Mouse (Mus musculus): Measurements from ENCODE around the gene Tnnc1. TPM values are rescaled to one million over a fixed set of nuclear protein-coding genes. Genes with fewer than 3 reads are reported as not detected.

Tnnc1 gene
- polyA plus RNA-seq (2012), result 0.14 and 0.18 TPM in 2 replicates

DNA sequence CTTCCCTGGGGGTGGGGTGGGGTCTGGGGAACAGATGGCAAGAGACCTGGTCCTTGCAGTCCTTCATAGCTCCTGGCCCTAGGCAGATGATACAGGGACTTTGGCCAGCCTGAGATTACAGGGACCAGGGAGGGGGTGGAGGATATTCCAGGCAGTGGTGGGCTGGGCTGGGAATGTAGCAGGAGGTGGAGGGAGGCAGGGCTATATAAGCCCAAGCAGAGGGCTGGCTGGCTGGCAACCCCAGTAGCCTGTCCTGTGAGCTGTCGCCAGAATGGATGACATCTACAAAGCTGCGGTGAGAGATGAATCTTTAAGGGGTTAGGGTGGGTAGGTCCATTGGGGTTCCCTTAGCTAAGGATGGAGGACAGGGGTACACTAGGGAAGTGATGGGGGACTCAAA, at the start of gene Tnnc1:
TSS of gene Tnnc1 (plus strand) at position 229 of the 400 bp plus-strand sequence.
- H3K4me3 ChIP-seq (replicated peaks), result peak within 1 kb of the TSS; percentile 68
- H3K4me1 ChIP-seq (ENCODE audit: control insufficient read depth), result peaks cover 34% of the 10 kb centered on the region
- H3K9me3 ChIP-seq (ENCODE audit: control insufficient read depth, low read length), result no peaks in the 10 kb centered on the region
- peaks cover 21% of the 10 kb centered on the region for H3K36me3 ChIP-seq (ENCODE audit: control insufficient read depth)
- 0 out of 2 replicates have a peak, but pooled peaks cover 2% of the 10 kb centered on the region for H3K27me3 ChIP-seq (ENCODE audit: control insufficient read depth)
- TF ChIP-seq GATA1 (IDR thresholded peaks at IDR 0.05; ENCODE audit: low read length) (no peak), TAL1 (IDR thresholded peaks at IDR 0.05; ENCODE audit: low read length) (no peak)

DNA sequence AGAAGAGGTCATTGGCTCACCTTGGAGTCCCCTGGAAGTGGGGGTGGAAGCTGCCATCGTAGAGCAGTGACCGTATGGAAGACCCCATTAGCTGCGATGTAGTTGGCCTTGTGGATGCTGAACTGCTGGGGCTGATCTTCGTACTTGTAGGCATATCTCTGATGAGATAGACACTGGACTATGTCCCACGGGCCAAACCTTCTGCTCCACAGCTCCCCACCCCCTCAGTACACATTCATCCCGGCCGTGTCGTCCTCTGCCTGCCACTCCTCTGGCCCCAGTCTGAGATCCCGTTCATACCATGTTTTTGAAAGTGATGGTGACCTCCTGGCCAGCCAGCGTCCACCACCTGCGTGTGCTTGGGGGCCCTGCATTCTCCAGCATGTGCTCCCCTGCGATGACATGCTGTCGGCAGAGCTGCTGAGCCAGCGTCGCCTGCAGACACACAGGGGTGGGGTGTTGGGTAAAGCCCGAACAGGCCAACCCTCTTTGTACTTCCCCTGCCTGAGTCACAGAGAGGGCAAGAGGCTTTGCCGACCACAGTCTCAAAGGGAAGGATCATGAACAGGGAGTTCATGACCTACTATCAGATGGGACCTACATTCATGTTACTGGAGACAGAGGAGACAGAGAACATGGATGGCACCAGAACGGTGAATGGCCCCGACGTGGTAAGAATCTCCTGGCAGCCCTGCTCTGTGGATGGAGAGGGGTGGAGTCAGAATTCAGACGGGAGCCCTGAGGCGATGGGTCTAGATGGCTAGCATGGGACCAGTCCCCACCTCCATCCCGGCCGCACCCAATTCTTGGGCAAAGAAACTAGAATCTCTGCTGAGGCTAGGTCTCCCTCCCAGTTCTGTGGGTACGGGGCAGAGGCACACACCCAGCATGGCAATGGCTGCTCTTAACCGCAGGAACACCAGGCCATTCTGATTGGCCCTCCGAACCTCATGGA, 47.6 kb upstream of the Tnnc1 start:
- TF ChIP-seq GATA1 (IDR thresholded peaks at IDR 0.05; ENCODE audit: low read length), result no peak
- TF ChIP-seq TAL1 (IDR thresholded peaks at IDR 0.05; ENCODE audit: low read length), result no peak
- Histone ChIP-seq H3K4me3 (replicated peaks) (peak overlapping the region; percentile 8), H3K27me3 (ENCODE audit: control insufficient read depth) (peaks cover 8% of the 10 kb centered on the region; the same call in 1 of the 2 replicates), H3K36me3 (ENCODE audit: control insufficient read depth) (peaks cover 2% of the 10 kb centered on the region; the same call in 1 of the 2 replicates), H3K4me1 (ENCODE audit: control insufficient read depth) (peaks cover 16% of the 10 kb centered on the region), H3K9me3 (ENCODE audit: control insufficient read depth, low read length) (no peaks in the 10 kb centered on the region)

DNA sequence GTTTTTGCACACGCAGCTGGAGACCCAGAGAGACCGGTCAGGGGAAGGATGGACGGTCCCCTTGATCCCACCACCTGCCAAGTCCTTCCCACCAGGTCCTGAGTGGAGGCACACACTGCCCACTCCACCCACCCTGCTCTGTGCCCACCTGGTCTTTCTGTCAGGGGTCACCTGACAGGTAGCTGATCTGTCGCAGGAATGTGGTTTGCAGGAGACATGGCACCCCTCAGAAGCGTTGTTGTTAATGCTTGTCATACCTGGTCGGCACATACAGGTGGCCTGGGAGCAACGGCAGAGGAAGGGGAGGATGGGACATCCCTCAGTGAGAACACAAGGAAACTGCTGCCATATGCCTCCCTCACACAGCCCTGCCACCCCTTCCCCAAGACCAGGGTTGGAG, 46.9 kb upstream of the Tnnc1 start:
- Histone ChIP-seq H3K4me1 (ENCODE audit: control insufficient read depth) (peaks cover 21% of the 10 kb centered on the region), H3K9me3 (ENCODE audit: control insufficient read depth, low read length) (no peaks in the 10 kb centered on the region), H3K36me3 (ENCODE audit: control insufficient read depth) (peaks cover 2% of the 10 kb centered on the region; the same call in 1 of the 2 replicates), H3K4me3 (replicated peaks) (no peak overlapping the region), H3K27me3 (ENCODE audit: control insufficient read depth) (peaks cover 9% of the 10 kb centered on the region)
- TF ChIP-seq GATA1 (IDR thresholded peaks at IDR 0.05; ENCODE audit: low read length) (no peak), TAL1 (IDR thresholded peaks at IDR 0.05; ENCODE audit: low read length) (no peak)

DNA sequence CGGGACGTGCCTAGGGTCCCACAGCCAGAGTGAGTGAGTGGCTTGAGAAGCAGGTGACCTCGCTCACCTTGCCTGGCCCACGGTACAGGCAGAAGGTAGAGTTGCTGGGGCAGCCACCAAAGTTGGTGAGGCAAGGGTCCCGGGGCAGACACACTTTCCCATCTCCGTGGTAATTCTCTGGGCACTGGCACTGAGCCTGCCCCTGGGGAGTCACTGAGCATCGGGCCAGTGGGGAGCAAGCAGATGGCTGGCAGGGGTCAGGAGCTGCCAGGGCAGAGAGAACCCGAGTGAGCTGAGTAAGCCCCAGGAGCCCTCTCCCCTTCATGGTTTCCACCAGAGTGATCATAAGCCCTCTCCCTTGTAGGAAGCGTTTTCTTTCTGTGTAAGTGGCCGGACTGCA, 46.5 kb upstream of the Tnnc1 start:
- TF ChIP-seq TAL1 (IDR thresholded peaks at IDR 0.05; ENCODE audit: low read length), result no peak
- Histone ChIP-seq H3K4me1 (ENCODE audit: control insufficient read depth) (peaks cover 25% of the 10 kb centered on the region), H3K27me3 (ENCODE audit: control insufficient read depth) (peaks cover 13% of the 10 kb centered on the region), H3K9me3 (ENCODE audit: control insufficient read depth, low read length) (no peaks in the 10 kb centered on the region), H3K36me3 (ENCODE audit: control insufficient read depth) (peaks cover 2% of the 10 kb centered on the region; the same call in 1 of the 2 replicates), H3K4me3 (replicated peaks) (no peak overlapping the region)

DNA sequence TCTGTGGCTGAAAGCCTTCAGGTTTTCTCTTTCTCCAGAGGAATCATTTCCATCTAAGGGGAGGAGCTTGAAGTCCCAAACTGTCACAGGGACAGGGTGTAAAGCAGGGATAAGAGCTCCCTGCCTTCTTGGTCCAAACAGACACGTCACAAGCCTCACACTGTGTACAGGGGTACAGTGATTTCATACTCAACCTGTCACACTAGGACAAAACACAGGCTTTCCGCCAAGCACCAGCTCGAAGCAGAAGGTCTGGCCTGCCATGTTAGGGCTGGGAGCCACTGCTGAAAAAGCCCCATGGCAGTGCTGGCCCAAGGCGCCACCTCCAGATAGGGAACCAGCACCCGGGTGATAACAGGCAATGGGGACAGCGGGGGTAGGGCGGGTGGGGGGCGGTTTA, 44.0 kb upstream of the Tnnc1 start:
- H3K4me3 ChIP-seq (replicated peaks), result no peak overlapping the region
- no peaks in the 10 kb centered on the region for H3K9me3 ChIP-seq (ENCODE audit: control insufficient read depth, low read length)
- H3K36me3 ChIP-seq (ENCODE audit: control insufficient read depth), result no peaks in the 10 kb centered on the region; the same call in 1 of the 2 replicates
- H3K27me3 ChIP-seq (ENCODE audit: control insufficient read depth), result peaks cover 37% of the 10 kb centered on the region
- no peak for TF ChIP-seq TAL1 (IDR thresholded peaks at IDR 0.05; ENCODE audit: low read length)
- no peak for TF ChIP-seq GATA1 (IDR thresholded peaks at IDR 0.05; ENCODE audit: low read length)
- H3K4me1 ChIP-seq (ENCODE audit: control insufficient read depth), result peaks cover 25% of the 10 kb centered on the region

DNA sequence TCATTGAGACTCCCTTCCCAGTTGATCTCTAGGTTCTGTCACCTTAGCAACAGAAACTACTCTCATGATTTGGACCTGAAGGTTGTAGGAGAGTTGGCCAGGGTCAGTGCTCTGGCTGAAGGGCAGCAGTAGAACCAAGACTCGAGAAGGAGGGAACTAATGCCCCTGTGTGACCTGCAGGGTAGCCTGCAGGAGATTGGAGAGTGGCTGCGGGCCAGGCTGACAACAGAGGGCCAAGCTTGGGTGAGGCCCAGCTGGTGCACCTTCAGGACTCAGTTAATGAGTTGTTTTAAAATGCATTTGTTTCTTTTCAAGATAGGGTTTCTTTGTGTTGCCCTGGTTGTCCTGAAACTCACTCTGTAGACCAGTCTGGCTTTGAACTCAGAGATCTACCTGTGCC, 43.1 kb upstream of the Tnnc1 start:
- no peak for TF ChIP-seq GATA1 (IDR thresholded peaks at IDR 0.05; ENCODE audit: low read length)
- no peak for TF ChIP-seq TAL1 (IDR thresholded peaks at IDR 0.05; ENCODE audit: low read length)
- H3K27me3 ChIP-seq (ENCODE audit: control insufficient read depth), result peaks cover 37% of the 10 kb centered on the region
- peaks cover 25% of the 10 kb centered on the region for H3K4me1 ChIP-seq (ENCODE audit: control insufficient read depth)
- no peak overlapping the region for H3K4me3 ChIP-seq (replicated peaks)
- H3K9me3 ChIP-seq (ENCODE audit: control insufficient read depth, low read length), result no peaks in the 10 kb centered on the region
- H3K36me3 ChIP-seq (ENCODE audit: control insufficient read depth), result no peaks in the 10 kb centered on the region

DNA sequence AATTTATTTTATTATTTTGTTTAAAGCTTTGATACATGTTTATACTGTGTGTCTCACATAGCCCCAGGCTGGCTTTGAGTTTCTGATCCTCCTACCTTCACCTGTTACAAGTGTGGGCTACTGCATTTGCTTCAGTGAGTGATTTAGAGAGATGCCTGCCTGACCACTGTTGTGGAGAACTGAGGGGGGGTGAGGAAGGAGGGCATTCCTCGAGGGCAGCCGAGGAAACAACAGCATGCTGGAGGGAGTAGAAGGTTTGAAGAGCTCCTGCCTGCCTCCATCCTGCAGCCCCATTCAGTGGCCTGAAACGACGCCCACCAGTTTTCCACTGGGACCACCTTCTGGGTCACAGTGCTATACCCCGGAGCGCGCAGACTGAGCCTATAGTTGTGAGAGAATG, 42.7 kb upstream of the Tnnc1 start:
- Histone ChIP-seq H3K4me3 (replicated peaks) (no peak overlapping the region), H3K4me1 (ENCODE audit: control insufficient read depth) (peaks cover 25% of the 10 kb centered on the region), H3K9me3 (ENCODE audit: control insufficient read depth, low read length) (no peaks in the 10 kb centered on the region), H3K36me3 (ENCODE audit: control insufficient read depth) (peaks cover 2% of the 10 kb centered on the region), H3K27me3 (ENCODE audit: control insufficient read depth) (peaks cover 37% of the 10 kb centered on the region)
- TF ChIP-seq GATA1 (IDR thresholded peaks at IDR 0.05; ENCODE audit: low read length) (no peak), TAL1 (IDR thresholded peaks at IDR 0.05; ENCODE audit: low read length) (no peak)

DNA sequence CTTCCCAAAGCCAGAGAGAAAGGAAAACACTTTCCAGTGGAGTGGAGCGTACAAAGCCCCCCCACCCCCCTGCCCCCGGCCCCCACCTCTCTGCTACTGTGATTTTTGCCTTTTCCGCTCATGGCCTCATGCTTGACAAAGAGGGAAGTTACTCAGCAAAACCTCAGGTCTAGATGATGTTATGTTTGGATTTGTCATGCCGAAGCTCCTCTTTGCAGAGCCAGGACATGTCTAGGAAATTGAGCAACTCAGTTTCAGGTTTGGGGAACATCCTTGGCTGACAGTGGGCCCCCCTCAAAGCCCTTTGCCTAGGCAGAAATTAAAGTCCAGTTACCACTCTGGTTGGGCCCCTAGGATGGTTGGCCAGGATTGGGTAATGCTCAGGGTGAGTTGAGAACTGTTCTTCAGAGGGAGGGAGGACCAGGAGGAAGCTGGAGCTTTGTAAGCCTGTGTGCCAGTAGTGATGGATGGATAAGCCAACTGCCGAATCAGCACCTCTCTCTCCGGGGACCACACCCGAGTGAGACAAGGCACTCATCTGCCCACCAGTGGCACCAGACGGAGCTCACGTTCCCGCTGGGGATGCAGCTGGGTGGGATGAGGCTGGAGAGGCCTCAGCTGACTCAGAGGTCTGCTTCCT, 42.0 kb upstream of the Tnnc1 start:
- Histone ChIP-seq H3K4me3 (replicated peaks) (no peak overlapping the region), H3K27me3 (ENCODE audit: control insufficient read depth) (peaks cover 33% of the 10 kb centered on the region), H3K4me1 (ENCODE audit: control insufficient read depth) (peaks cover 24% of the 10 kb centered on the region), H3K36me3 (ENCODE audit: control insufficient read depth) (peaks cover 8% of the 10 kb centered on the region), H3K9me3 (ENCODE audit: control insufficient read depth, low read length) (no peaks in the 10 kb centered on the region)
- TF ChIP-seq TAL1 (IDR thresholded peaks at IDR 0.05; ENCODE audit: low read length), result no peak
- TF ChIP-seq GATA1 (IDR thresholded peaks at IDR 0.05; ENCODE audit: low read length), result no peak

DNA sequence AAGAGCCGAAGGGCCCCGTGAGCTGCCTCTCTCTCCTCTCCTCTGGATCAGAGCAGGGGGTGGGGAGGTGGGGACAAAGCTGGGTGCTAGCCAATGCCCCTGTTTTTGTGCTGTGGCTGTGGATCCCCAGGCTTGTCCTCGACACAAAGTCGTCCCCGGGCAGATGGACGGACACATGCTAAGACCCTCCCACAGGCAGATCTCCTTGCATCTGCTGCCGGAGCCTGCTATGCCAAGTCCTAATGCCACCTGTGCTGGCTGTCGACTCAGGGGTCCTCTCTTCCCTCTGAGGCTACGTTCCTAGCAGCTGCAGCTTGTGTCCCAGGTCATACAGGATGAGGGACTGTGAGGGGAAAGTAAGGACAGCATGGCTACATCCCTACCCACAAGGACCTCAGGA, 41.3 kb upstream of the Tnnc1 start:
- Histone ChIP-seq H3K4me1 (ENCODE audit: control insufficient read depth) (peaks cover 24% of the 10 kb centered on the region), H3K27me3 (ENCODE audit: control insufficient read depth) (peaks cover 29% of the 10 kb centered on the region), H3K4me3 (replicated peaks) (peak overlapping the region; percentile 16), H3K9me3 (ENCODE audit: control insufficient read depth, low read length) (no peaks in the 10 kb centered on the region), H3K36me3 (ENCODE audit: control insufficient read depth) (peaks cover 16% of the 10 kb centered on the region)
- TF ChIP-seq GATA1 (IDR thresholded peaks at IDR 0.05; ENCODE audit: low read length) (no peak), TAL1 (IDR thresholded peaks at IDR 0.05; ENCODE audit: low read length) (no peak)
